In genomic region chr1:60409928-60410817, GRCm38 (mm10) we compare ENCODE assay signal across 8 mouse cellular contexts. TPM values are rescaled to one million over a fixed set of nuclear protein-coding genes. Genes with fewer than 3 reads are reported as not detected.
DNase-seq lines count a peak whose midpoint lies in the region; ATAC-seq lines count a peak whose summit lies in the region.

No protein-coding gene starts in this region.

- WGBS in forebrain, embryonic 13.5 days, result 2% methylated on average over 42 of the region's 54 CpGs
- 1% methylated on average over 52 of the region's 54 CpGs for WGBS in hindbrain, embryonic 15.5 days
- under 1% methylated on average over 41 of the region's 54 CpGs for WGBS in stomach, embryonic 15.5 days

- intact Hi-C loops in left cerebral cortex, postnatal 36 days (cut with DNase I), result loop anchor here (1.0 to 10.0 kb wide), 3 partner anchors 67 to 455 kb away; partner anchors contain the start of gene Cyp20a1

- peak overlapping the region; percentile 68 for H3K4me2 ChIP-seq in forebrain, embryonic 13.5 days
- H3K4me2 ChIP-seq in hindbrain, embryonic 15.5 days, result peak overlapping the region; percentile 64
- peak overlapping the region; percentile 57 for H3K4me2 ChIP-seq in stomach, embryonic 15.5 days

- H3K27ac ChIP-seq in forebrain, embryonic 13.5 days, result peak overlapping the region; percentile 97
- peak overlapping the region; percentile 99 for H3K27ac ChIP-seq in hindbrain, embryonic 15.5 days (replicated peaks)
- peak overlapping the region; percentile 85 for H3K27ac ChIP-seq in stomach, embryonic 15.5 days

- ATAC-seq in cerebellum, adult (ENCODE audit: insufficient number of reproducible peaks, low FRiP score, low TSS enrichment), result peak; percentile 56
- ATAC-seq in forebrain, embryonic 13.5 days, result peak; percentile 82
- peak; percentile 84 for ATAC-seq in hindbrain, embryonic 15.5 days (ENCODE audit: low FRiP score, low read depth)
- ATAC-seq in megakaryocyte-erythroid progenitor cell, adult 5-6 weeks (replicated peaks; ENCODE audit: low FRiP score, low TSS enrichment, poor library complexity, severe bottlenecking), result peak; percentile 32; the same call in 1 of the 2 replicates
- peak; percentile 72 for ATAC-seq in stomach, embryonic 15.5 days (ENCODE audit: insufficient read depth, low FRiP score, low read depth)

- H3K9ac ChIP-seq in forebrain, embryonic 13.5 days, result peak overlapping the region; percentile 90
- peak overlapping the region; percentile 89 for H3K9ac ChIP-seq in hindbrain, embryonic 15.5 days
- H3K9ac ChIP-seq in stomach, embryonic 15.5 days, result peak overlapping the region; percentile 73

- H3K9me3 ChIP-seq in forebrain, embryonic 13.5 days (replicated peaks), result no peaks in the 10 kb centered on the region
- H3K9me3 ChIP-seq in hindbrain, embryonic 15.5 days, result no peaks in the 10 kb centered on the region
- no peaks in the 10 kb centered on the region for H3K9me3 ChIP-seq in stomach, embryonic 15.5 days

- no peaks in the 10 kb centered on the region for H3K36me3 ChIP-seq in forebrain, embryonic 13.5 days (ENCODE audit: poor library complexity, severe bottlenecking)
- no peaks in the 10 kb centered on the region for H3K36me3 ChIP-seq in hindbrain, embryonic 15.5 days
- no peaks in the 10 kb centered on the region for H3K36me3 ChIP-seq in stomach, embryonic 15.5 days

- peak; percentile 19 for DNase-seq in ovary, postnatal 14 days (ENCODE audit: low spot score)
- DNase-seq in ovary, postnatal 36 days (ENCODE audit: low spot score), result no peak
- DNase-seq in left cerebral cortex, postnatal 36 days (ENCODE audit: low spot score in 2 of 2), result peak; percentile 40 to 50

- peaks cover 26% of the 10 kb centered on the region for H3K4me1 ChIP-seq in forebrain, embryonic 13.5 days
- H3K4me1 ChIP-seq in hindbrain, embryonic 15.5 days (replicated peaks), result peaks cover 25% of the 10 kb centered on the region
- H3K4me1 ChIP-seq in stomach, embryonic 15.5 days, result 0 out of 2 replicates have a peak, but pooled peaks cover 2% of the 10 kb centered on the region

- no peaks in the 10 kb centered on the region for H3K27me3 ChIP-seq in forebrain, embryonic 13.5 days
- no peaks in the 10 kb centered on the region for H3K27me3 ChIP-seq in hindbrain, embryonic 15.5 days
- H3K27me3 ChIP-seq in stomach, embryonic 15.5 days (replicated peaks), result no peaks in the 10 kb centered on the region

- peak overlapping the region; percentile 91 for H3K4me3 ChIP-seq in forebrain, embryonic 13.5 days
- peak overlapping the region; percentile 88 for H3K4me3 ChIP-seq in hindbrain, embryonic 15.5 days
- peak overlapping the region; percentile 71 for H3K4me3 ChIP-seq in stomach, embryonic 15.5 days (replicated peaks)

RNA-seq across cellular contexts. Expression of gene Abi2, which starts 0.8 kb away (rescaled TPM):
- polyA plus RNA-seq in forebrain, embryonic 13.5 days (2015; fragmentation: Nextera tagmentation; extraction: Ambion mirVana), result 55.0 and 58.0 TPM in 2 replicates
- 75.7 and 89.6 TPM in 2 replicates for polyA plus RNA-seq in hindbrain, embryonic 15.5 days (2015; fragmentation: Nextera tagmentation; extraction: Ambion mirVana)
- total RNA-seq in left cerebral cortex, postnatal 36 days (2021), result 100 to 1,000 TPM; 362 to 373 TPM
- 5.9 and 7.2 TPM in 2 replicates for total RNA-seq in megakaryocyte-erythroid progenitor cell, adult 5-6 weeks (2014; fragmentation: Nextera tagmentation)
- 7.6 and 9.7 TPM in 2 replicates for total RNA-seq in megakaryocyte-erythroid progenitor cell, adult 5-6 weeks (2017)
- 17.7 and 18.9 TPM in 2 replicates for polyA plus RNA-seq in stomach, embryonic 15.5 days (2015; fragmentation: Nextera tagmentation; extraction: Ambion mirVana)

Comparison
In these comparisons a context has a peak if more than half of its experiments do, and no peak if none do; other contexts are left out.
1. ATAC-seq: peak in every context shown above with its lines; median percentile 84 in hindbrain, embryonic 15.5 days; 82 in forebrain, embryonic 13.5 days; 72 in stomach, embryonic 15.5 days; 56 in cerebellum, adult; 32 in megakaryocyte-erythroid progenitor cell, adult 5-6 weeks.